Mouse (Mus musculus) heart, embryonic 13.5 days (tissue): ENCODE data around the gene Nkiras2. TPM values are rescaled to one million over a fixed set of nuclear protein-coding genes. Genes with fewer than 3 reads are reported as not detected.

Experiments
- ATAC-seq: fragments of 200-750 bp; cut with Nextera tagmentation; 2 replicates; pipeline ENCODE4 v1.8.0; 2017; ENCODE audit warnings: moderate TSS enrichment; ENCODE audit not compliant: insufficient number of reproducible peaks, low FRiP score, low TSS enrichment; ENCODE audit errors: extremely low read depth
- H3K27ac ChIP-seq: fragments of 300-500 bp; sonication (generic); replicated peaks from 2 replicates; pipeline ENCODE4 v1.5.1; 2015; ENCODE audit warnings: moderate library complexity, mild to moderate bottlenecking, inconsistent platforms
- H3K27me3 ChIP-seq: fragments of 300-500 bp; sonication (generic); replicated peaks from 2 replicates; pipeline ENCODE4 v1.6.1; 2015; ENCODE audit warnings: mild to moderate bottlenecking, inconsistent platforms
- H3K36me3 ChIP-seq: fragments of 300-500 bp; sonication (generic); 2 replicates; pipeline ENCODE4 v1.6.1; 2015; ENCODE audit warnings: mild to moderate bottlenecking, inconsistent platforms
- H3K4me1 ChIP-seq: fragments of 300-500 bp; sonication (generic); 2 replicates; pipeline ENCODE4 v1.6.1; 2015; ENCODE audit warnings: inconsistent platforms
- H3K4me2 ChIP-seq: fragments of 300-500 bp; sonication (generic); 2 replicates; pipeline ENCODE4 v1.6.1; 2015; ENCODE audit warnings: inconsistent platforms, mild to moderate bottlenecking, moderate library complexity
- H3K4me3 ChIP-seq: fragments of 300-500 bp; sonication (generic); 2 replicates; pipeline ENCODE4 v1.5.1; 2015; ENCODE audit warnings: moderate library complexity, mild to moderate bottlenecking, inconsistent platforms
- H3K9ac ChIP-seq: fragments of 300-500 bp; sonication (generic); 2 replicates; pipeline ENCODE4 v1.6.1; 2015; ENCODE audit warnings: inconsistent platforms, mild to moderate bottlenecking, moderate library complexity
- H3K9me3 ChIP-seq: fragments of 300-500 bp; sonication (generic); 2 replicates; pipeline ENCODE4 v1.6.1; 2016; ENCODE audit warnings: inconsistent platforms
- WGBS: fragments of 180-500 bp; shearing (Covaris S2); methylation state at CpG from one replicate; pipeline ENCODE4 v1.1.7; 2015; ENCODE audit warnings: mixed read lengths; 5-methylcytosine and 5-hydroxymethylcytosine counted together
- polyA plus RNA-seq: library from polyadenylated mRNA; unstranded; fragments of >200 nt; fragmentation: Nextera tagmentation; extraction: Ambion mirVana; gene quantifications from 2 replicates; pipeline ENCODE4 v1.2.1, GENCODE M21; 2015

Nkiras2 gene
- polyA plus RNA-seq, 1 experiment from 2014 or later = 67.3 TPM

DNA sequence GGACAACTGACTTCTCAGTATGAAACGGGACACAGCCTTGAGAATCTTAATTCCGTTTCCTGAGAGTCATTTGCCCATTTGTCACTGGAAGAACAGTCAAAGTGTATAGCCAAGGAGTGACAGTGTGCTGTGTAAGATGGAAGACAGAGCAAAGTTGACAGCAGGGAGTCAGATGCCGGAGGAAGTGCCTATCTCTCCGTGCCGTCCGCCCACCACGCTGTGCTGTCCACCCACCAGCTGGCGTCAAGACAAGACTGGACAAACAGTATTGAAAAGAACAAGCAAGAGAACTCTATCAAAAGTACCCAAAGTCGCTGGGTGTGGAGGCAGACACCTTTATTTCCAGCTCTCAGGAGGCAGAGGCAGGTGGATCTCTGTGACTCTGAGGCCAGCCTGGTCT, 15.9 kb upstream of the Nkiras2 start:
- 60% methylated on average over 9 of the region's 9 CpGs for WGBS
- H3K36me3 ChIP-seq = peaks cover 51% of the 10 kb centered on the region

DNA sequence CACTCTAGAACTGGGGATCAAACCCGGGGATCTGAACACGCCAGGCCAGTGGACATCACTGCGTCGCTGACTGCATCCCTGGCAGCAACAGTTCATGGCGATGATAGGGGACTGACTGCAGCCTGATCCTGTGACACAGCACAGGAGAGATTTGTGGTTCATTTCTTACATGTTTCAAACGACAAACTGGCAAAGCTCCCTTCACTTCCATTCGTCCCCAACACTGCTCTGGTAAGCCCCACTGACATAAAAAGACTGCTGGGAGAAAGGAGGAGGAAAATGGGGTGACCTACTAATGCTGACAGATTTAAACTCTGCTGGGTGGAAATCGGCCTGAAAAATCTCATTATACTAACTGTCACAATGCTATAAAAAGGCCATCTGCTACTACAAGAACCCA, 15.2 kb upstream of the Nkiras2 start:
- no peak for ATAC-seq
- no peaks in the 10 kb centered on the region for H3K27me3 ChIP-seq
- H3K9ac ChIP-seq = peak overlapping the region; percentile 15; the same call in 1 of the 2 replicates
- H3K4me3 ChIP-seq = no peak overlapping the region
- H3K36me3 ChIP-seq = peaks cover 48% of the 10 kb centered on the region
- H3K4me2 ChIP-seq = no peak overlapping the region
- no peaks in the 10 kb centered on the region for H3K9me3 ChIP-seq
- peaks cover 35% of the 10 kb centered on the region for H3K4me1 ChIP-seq
- H3K27ac ChIP-seq = peak overlapping the region; percentile 33; the same call in 1 of the 2 replicates
- WGBS = 70% methylated on average over 8 of the region's 8 CpGs

More for the DNA sequence above, 15.9 kb upstream of the Nkiras2 start:
- no peak overlapping the region for H3K9ac ChIP-seq
- ATAC-seq = no peak
- H3K9me3 ChIP-seq = no peaks in the 10 kb centered on the region
- no peak overlapping the region for H3K4me2 ChIP-seq
- no peaks in the 10 kb centered on the region for H3K27me3 ChIP-seq
- peaks cover 29% of the 10 kb centered on the region for H3K4me1 ChIP-seq
- H3K4me3 ChIP-seq = no peak overlapping the region
- H3K27ac ChIP-seq = 0 out of 2 replicates have a peak overlapping the region, but pooled peaks have one; percentile 33

DNA sequence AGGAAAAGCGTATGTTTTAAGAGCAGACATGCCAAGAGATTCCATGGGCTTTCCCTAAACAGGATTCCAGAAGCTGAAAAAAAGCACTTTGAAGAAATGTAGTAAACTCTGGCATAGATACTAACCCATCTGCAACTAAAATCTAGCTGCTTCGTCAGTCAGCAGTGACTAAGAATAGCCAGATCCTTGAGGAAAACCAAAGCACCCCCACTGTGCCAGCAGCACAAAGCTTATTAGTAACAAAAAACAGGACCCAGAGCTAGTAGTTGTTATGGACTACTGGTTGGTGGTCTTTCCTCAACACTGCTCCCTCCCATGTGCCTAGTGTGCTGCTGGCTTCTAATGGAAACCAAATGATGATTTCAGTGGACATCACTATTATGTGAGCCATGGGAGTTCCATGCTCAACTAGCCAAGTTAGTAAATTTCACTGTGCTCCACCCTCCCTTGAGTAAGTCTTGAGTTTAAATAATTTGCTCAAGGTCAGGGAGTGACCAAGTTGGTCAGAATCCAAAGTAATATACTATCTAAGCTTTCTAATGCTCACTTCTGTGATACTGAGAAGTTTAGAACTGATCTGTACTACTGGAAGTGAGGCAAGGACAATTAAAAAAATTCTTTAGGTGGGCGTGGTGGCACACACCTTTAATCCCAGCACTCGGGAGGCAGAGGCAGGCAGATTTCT, 14.6 kb upstream of the Nkiras2 start:
- ATAC-seq = no peak
- Histone ChIP-seq H3K4me3 (no peak overlapping the region), H3K27ac (peak overlapping the region; percentile 33; the same call in 1 of the 2 replicates), H3K9me3 (no peaks in the 10 kb centered on the region), H3K9ac (0 out of 2 replicates have a peak overlapping the region, but pooled peaks have one; percentile 15), H3K27me3 (no peaks in the 10 kb centered on the region), H3K36me3 (peaks cover 41% of the 10 kb centered on the region), H3K4me2 (no peak overlapping the region), H3K4me1 (peaks cover 42% of the 10 kb centered on the region)
- 77% methylated on average over 4 of the region's 4 CpGs for WGBS

DNA sequence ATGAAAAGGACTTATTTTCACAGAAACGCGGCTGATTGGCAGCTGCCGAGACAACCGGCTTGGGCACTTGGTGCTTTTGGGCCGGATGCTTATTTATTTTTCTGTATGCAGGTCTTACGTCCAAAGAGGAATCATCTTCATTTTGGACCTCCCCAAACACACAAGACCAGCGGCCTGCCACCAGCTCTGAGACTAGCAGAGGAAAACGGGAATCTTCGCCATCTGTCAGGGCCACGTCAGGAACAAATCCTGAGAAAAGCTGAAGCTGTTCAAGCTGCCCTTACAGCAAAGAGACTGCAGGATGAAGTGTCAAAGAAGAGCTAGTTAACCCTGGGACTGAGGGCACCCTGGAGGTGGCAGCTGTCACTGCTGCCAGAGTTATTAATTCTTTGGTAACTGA, 13.6 kb upstream of the Nkiras2 start:
- peaks cover 51% of the 10 kb centered on the region for H3K4me1 ChIP-seq
- H3K4me2 ChIP-seq = no peak overlapping the region
- no peaks in the 10 kb centered on the region for H3K27me3 ChIP-seq
- H3K9me3 ChIP-seq = no peaks in the 10 kb centered on the region
- no peak for ATAC-seq
- H3K9ac ChIP-seq = no peak overlapping the region
- H3K36me3 ChIP-seq = peaks cover 31% of the 10 kb centered on the region
- H3K27ac ChIP-seq = no peak overlapping the region
- WGBS = 88% methylated on average over 10 of the region's 10 CpGs
- H3K4me3 ChIP-seq = no peak overlapping the region

DNA sequence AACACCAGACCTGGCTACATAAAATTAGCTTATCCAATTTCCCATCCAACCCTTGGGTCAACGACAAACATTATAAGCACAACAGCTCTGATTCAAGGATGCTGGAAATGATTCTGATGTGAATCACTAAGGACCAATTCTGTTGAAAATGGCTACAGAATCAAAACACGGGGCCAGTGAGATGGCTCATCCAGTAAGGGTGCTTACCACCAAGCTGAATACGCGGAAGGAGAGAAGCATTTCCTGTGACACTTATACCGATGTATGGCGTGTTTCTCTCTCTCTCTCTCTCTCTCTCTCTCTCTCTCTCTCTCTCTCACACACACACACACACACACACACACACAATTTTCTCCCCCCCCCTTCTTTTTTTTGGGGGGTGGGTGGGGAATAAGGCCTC, 11.9 kb upstream of the Nkiras2 start:
- Histone ChIP-seq H3K4me3 (no peak overlapping the region), H3K4me1 (peaks cover 65% of the 10 kb centered on the region), H3K36me3 (peaks cover 19% of the 10 kb centered on the region), H3K4me2 (no peak overlapping the region), H3K9ac (no peak overlapping the region), H3K27me3 (no peaks in the 10 kb centered on the region), H3K27ac (no peak overlapping the region), H3K9me3 (no peaks in the 10 kb centered on the region)
- ATAC-seq = no peak
- WGBS = 84% methylated on average over 6 of the region's 6 CpGs

DNA sequence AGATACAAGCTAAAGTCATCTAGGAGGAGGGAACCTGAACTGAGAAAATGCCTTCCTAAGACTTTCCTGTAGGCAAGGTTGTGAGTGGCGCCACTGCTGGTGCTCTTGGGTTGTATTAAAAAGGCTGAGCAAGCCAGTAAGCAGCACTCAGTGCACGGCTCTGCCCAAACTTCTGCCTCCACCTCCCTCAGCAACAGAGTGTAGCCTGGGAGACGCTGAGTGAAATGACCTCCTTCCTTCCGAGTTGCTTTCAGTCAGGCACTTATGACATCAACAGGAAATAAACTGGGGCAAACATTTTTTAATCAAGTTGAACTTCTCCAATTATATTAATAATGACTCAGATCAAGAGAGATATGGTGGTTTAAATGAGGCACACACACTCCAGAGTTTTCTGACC, 10.2 kb upstream of the Nkiras2 start:
- ATAC-seq = no peak
- Histone ChIP-seq H3K4me3 (no peak overlapping the region), H3K27me3 (no peaks in the 10 kb centered on the region), H3K9me3 (no peaks in the 10 kb centered on the region), H3K4me2 (no peak overlapping the region), H3K36me3 (peaks cover 24% of the 10 kb centered on the region), H3K9ac (no peak overlapping the region), H3K4me1 (peaks cover 68% of the 10 kb centered on the region), H3K27ac (peak overlapping the region; percentile 85)
- WGBS = 61% methylated on average over 4 of the region's 4 CpGs

DNA sequence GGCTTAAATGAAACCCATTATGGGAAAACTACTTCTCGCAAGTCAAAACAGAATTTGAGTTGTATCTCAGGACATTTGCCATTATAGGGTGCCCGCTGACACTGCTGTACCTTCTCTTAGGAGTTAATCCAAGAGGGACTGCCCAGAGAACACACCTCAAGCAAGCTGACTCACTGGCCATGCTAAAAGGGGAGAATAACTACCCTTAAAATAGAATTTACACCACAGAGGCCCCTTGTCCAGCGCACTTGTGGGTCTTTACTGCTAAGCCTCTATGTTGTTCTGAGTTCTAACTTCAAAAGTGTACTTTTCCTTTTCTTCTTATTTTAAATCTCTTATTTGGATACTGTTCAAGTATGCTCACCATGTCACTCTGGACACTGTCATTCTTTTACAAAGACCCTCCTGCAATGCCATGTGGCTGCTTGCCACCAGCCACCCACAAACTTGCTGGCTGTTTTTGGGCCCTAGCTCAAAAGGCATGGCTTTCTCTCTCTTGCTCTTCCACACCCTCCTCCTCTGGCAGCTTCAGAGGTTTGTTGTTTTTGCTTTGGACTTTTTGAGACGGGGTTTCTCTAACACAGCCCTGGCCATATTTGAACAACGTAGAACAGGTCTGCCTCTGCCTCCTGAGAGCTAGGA, 9.6 kb upstream of the Nkiras2 start:
- peak overlapping the region; percentile 46 for H3K4me2 ChIP-seq
- peak overlapping the region; percentile 85 for H3K27ac ChIP-seq
- 63% methylated on average over 5 of the region's 5 CpGs for WGBS
- peaks cover 24% of the 10 kb centered on the region for H3K36me3 ChIP-seq
- H3K4me1 ChIP-seq = peaks cover 61% of the 10 kb centered on the region
- no peak overlapping the region for H3K4me3 ChIP-seq
- peak overlapping the region; percentile 67 for H3K9ac ChIP-seq
- no peaks in the 10 kb centered on the region for H3K9me3 ChIP-seq
- ATAC-seq = no peak
- no peaks in the 10 kb centered on the region for H3K27me3 ChIP-seq

DNA sequence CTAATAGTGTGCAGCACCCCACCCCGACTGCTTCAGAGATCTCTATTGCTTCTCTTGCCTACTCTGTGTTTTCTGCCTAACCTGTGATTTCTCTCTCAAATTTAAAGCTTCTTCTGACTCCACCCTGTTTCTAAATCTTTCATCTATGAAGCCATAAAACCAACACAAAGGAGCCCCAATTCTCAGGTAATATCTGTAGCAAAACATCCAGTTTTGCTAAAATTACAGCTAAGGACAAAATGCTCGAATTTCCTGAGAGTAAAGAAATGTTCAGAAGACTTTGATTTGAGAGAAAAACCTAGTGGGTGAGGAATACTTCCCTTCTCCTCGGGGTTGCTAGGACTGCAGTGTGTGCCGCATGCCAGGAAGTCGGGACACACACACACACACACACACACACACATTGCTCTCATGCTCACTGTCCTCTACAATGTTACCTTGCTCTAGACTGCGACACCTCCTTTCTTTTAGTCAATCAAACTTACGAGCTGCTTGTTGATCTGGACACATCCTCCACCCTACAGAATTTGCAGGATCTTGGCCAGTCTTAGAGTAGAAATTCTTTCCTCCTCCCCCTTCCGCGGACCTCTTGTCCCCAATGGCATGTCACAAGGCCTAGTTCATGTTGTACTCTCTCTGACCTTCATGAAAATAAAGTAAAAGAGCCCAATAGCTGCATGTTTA, 8.9 kb upstream of the Nkiras2 start:
- peak overlapping the region; percentile 85 for H3K27ac ChIP-seq
- no peak overlapping the region for H3K4me3 ChIP-seq
- ATAC-seq = no peak
- H3K4me1 ChIP-seq = peaks cover 57% of the 10 kb centered on the region
- 51% methylated on average over 9 of the region's 9 CpGs for WGBS
- H3K9me3 ChIP-seq = no peaks in the 10 kb centered on the region
- H3K36me3 ChIP-seq = peaks cover 24% of the 10 kb centered on the region
- no peaks in the 10 kb centered on the region for H3K27me3 ChIP-seq
- peak overlapping the region; percentile 46 for H3K4me2 ChIP-seq
- peak overlapping the region; percentile 67 for H3K9ac ChIP-seq

DNA sequence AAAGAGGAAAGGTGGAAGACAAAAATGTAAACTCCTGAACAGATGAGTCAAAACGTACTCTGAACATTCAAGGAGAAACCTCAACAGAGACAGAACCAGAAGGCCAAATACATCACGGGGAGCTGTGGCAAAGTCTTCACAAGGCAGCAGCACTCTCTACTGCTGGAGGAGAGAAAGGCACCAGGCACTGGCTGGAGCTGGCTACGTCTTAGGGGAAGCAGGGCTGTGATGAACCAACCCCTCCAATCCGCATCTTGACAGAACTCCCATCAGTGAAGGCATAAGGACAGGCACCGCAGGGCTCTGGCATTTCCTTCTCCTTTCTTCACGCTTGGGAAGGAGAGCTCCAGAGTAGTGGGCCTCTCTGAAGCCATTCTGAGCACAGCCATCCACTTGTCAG, 7.4 kb upstream of the Nkiras2 start:
- ATAC-seq = no peak
- H3K27me3 ChIP-seq = no peaks in the 10 kb centered on the region
- peaks cover 32% of the 10 kb centered on the region for H3K36me3 ChIP-seq
- H3K4me2 ChIP-seq = no peak overlapping the region
- H3K9me3 ChIP-seq = no peaks in the 10 kb centered on the region
- no peak overlapping the region for H3K4me3 ChIP-seq
- H3K9ac ChIP-seq = no peak overlapping the region
- WGBS = 85% methylated on average over 6 of the region's 6 CpGs
- H3K4me1 ChIP-seq = peaks cover 60% of the 10 kb centered on the region
- H3K27ac ChIP-seq = no peak overlapping the region

DNA sequence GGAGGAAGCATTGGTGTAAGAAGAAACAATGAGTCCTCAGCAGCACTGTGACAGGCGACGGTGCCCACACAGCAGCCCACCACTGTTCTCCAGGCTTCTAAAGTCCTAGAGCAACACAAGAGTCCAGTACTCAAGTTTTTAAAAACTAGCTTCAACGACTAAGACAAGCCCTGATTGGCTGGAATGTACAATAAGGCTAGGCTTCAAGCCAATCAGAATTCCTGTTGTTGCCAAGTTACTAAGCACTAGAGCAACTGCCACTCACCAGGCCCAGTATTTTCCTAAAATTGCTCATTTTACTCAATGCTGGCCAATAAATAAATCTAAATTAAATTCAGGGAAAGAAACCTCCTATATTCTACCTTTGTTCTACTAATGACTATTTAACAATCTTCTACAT, 5.8 kb upstream of the Nkiras2 start:
- H3K27me3 ChIP-seq = no peaks in the 10 kb centered on the region
- H3K4me3 ChIP-seq = no peak overlapping the region
- 77% methylated on average over 3 of the region's 3 CpGs for WGBS

DNA sequence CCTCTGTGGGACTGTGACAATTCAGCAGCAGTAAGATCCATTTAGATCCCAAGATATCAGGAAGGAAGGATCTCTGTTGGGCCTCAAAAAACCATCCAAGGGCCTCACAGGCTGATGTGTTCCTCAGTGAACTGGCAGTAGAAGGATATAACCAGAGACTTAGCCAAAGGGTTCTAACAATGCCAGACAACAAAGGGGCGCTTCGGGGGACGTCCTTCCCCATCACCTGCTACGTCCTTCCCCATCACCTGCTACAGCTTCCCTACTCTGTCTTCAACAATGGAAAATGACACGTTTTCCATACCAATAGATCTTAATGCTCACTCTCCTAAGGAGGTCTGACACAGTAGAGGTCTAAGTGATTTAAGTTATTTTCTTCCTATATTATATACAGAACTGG, 2.7 kb upstream of the Nkiras2 start:
- H3K4me3 ChIP-seq = no peak overlapping the region
- ATAC-seq = no peak
- WGBS = 86% methylated on average over 5 of the region's 5 CpGs
- H3K36me3 ChIP-seq = peaks cover 18% of the 10 kb centered on the region; the same call in 1 of the 2 replicates
- no peak overlapping the region for H3K27ac ChIP-seq
- H3K4me1 ChIP-seq = peaks cover 51% of the 10 kb centered on the region
- H3K27me3 ChIP-seq = no peaks in the 10 kb centered on the region
- no peak overlapping the region for H3K4me2 ChIP-seq
- no peak overlapping the region for H3K9ac ChIP-seq
- H3K9me3 ChIP-seq = no peaks in the 10 kb centered on the region

More for the DNA sequence above, 5.8 kb upstream of the Nkiras2 start:
- no peak overlapping the region for H3K4me2 ChIP-seq
- H3K4me1 ChIP-seq = peaks cover 70% of the 10 kb centered on the region
- H3K36me3 ChIP-seq = peaks cover 20% of the 10 kb centered on the region; the same call in 1 of the 2 replicates
- ATAC-seq = no peak
- no peaks in the 10 kb centered on the region for H3K9me3 ChIP-seq
- H3K9ac ChIP-seq = no peak overlapping the region
- no peak overlapping the region for H3K27ac ChIP-seq
